Mouse (Mus musculus) urinary bladder, adult 18-20 months (tissue): ENCODE data around the gene Efcab9.

Experiments used
- DNase-seq, 2 experiments: peaks; one replicate each; pipeline ENCODE4 v3.0.0; 2022; ENCODE audit warnings: low spot score in 2 of 2, mixed read lengths in 2 of 2

The Efcab9 gene

GRCm38 (mm10) chr11:32498757-32499535 lies 32.9 kb downstream of the Efcab9 start:
- DNase-seq, result no peak

DNA sequence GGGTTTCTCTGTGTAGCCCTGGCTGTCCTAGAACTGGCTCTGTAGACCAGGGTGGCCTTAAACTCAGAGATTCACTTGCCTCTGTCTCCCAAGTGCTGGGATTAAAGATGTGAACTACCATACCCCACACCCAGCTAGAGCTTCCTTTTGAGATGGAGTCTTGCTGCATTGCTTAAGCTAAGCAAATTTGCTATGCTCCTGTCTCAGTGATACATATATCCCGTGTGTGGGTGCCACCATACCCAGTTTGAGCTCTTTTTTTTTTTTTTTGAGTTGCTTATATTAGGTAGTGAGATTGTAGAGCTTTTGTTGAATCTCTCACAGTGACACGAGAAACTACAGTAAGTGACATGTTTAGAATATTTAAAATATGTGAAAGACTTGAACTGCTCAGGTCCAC lies 36.6 kb downstream of the Efcab9 start:
- DNase-seq, result no peak

- DNase-seq, result no peak
Measured at GRCm38 (mm10) chr11:32493312-32493711, 38.6 kb downstream of the Efcab9 start.

DNA sequence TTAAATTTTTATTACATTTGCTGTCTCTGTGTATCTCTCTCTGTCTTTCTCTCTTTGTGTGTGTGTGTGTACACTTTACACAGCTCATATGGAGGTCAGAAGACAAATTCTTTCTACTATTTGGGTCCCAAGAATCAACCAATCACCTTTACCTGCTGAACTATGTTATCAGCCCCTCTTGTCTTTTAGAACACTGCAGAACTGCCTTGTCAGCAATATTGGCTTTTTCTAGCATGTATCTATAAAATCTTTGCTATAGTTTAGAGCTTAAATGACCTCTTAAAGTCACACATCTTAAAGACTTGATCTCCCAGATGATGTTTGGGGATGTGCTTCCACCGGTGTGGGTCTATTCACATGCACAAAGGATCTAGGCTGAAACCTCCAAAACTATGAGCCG lies 40.8 kb downstream of the Efcab9 start:
- no peak for DNase-seq

DNA sequence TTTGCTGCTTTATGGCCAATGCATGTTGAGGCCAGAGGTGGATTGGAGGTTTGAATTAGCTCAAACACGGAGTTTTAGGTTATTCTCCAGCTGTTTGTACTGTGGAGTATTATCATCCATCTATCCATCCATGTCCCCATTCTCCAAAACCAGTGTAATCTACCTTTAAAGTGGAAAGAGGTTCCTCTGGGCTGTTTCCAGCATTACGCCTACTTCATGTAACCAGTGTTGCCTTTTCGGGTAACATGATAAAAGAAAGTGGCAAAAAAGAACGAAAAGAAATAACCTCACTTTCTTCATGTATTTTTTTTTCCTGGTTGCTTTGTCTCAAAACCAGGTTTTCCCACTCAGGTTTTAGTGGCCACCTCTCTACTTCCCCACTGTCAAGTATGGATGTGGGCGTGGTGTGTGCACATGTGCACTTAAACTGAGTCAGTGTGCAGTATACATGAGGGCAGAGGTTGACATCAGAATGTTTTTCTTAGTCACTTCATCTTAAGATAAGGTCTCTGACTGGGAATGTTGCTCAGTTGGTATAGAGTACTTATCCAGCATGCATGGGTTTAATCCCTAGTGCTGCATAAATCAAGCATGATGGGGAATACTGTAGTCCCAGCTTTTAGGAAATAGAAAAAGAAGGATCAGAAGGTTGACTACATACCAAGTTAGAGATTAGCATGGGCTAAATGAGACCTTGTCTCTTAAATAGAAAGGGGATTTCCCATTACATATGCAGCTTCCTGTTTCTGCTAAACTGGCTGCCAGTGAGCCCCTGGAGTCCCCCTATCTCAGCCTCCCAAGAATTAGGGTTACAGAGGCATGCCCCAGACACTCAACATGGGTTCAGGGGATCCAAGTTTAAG lies 42.8 kb downstream of the Efcab9 start:
- no peak for DNase-seq

- DNase-seq, result no peak
Measured at GRCm38 (mm10) chr11:32488344-32488743, 43.5 kb downstream of the Efcab9 start.

DNA sequence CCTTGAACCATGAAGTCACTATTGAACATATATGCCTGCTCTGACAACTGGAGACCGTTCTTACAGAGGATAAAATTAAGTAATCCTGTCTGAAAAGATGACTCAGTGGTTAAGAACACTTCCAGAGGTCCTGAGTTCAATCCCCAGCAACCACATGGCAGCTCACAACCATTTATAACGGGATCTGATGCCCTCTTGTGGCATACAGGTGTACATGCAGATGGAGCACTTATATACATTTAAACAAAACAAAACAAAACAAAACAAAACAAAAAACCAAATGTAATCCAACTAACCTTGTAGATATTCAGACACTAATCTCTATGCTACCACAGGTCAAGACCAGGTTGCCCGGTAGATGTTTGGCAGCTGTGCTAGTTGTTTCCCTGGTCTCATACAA lies 44.4 kb downstream of the Efcab9 start:
- no peak for DNase-seq

DNA sequence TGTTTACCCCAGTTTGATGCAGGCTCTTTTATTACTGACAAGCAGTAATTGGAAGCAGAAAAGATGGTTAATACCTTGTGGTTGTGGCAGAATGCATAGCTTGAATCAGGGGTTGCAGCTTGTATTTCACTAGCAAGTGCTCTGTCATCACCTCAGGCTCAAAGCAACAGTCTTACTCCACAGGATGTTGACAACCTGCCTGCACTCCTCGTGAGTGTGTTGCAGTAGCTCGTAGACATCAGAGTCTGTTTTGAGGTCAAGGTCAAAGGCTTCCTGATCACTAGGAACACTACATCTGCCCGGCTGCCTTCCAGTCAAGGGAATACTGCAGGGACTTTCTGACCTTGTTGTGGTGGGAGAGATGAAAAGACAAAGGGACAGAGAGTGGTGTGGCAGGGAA lies 45.3 kb downstream of the Efcab9 start:
- DNase-seq, result no peak

DNA sequence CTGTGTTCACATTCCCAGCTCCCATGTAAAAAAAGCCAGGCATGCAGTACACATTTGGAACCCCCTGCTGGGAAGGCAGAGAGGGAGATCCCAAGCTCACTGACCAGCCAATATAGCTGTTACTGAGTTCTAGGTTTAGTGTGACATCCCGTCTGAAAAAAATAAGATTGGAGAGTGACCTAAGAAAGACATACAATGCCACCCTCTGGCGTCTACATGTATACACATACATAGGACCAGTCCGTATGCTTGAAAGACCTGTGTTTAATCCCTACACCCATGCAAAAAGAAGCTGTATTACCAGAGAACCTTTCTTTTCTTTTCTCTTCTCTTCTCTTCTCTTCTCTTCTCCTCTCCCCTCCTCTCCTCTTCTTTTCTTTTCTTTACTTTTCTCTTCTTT lies 46.6 kb downstream of the Efcab9 start:
- DNase-seq, result no peak

DNA sequence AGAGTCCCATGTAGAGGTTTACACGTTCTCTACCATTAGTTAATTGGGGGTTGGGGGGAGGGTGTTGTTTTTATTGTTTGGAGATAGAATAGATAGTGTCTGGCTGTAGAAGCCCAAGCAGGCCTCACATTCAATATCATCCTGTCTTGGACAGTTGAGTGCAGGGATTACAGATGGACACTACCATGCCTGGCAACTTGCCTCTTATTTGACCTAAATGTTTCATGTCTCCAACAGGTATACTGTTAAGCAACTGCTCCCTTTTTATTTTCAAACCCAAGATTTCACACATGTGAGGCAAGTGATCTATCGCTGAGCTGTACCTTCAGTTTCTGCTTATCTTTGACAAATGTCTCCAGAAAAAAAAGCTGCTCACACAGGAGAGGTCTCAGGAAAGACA lies 50.4 kb downstream of the Efcab9 start:
- no peak for DNase-seq

DNA sequence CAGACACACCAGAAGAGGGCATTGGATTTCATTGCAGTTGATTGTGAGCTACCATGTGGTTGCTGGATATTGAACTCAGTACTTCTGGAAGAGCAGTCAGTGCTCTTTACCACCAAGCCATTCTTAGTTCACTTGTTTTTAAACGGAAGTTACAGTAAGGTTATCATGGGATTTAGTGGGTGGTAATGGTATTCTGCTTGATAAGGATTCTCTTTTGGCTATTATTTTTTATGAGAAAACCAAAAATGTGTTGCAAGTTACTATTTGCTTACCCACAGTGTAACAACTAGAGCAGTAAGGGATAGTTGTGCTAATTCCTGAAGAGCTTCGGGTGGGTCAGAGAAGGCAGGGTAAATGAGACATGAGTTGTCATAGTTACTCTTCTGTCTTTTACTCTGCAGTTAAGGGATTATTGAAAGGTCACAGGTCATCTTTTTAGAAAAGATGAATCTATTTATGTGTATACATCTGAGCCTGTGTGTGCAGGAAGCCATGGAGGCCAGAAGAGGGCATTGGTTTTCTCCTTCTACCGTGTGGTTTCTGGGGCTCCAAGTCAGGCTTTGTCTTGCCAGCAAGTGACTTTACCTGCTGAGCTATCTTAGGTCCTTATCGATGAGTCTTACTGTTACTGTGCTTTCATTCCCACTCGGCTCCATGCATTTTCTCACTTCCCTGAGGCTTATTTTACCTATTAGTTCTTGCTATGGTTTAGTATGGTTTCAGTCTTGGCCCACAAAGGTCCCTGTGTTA lies 56.2 kb downstream of the Efcab9 start:
- no peak for DNase-seq

DNA sequence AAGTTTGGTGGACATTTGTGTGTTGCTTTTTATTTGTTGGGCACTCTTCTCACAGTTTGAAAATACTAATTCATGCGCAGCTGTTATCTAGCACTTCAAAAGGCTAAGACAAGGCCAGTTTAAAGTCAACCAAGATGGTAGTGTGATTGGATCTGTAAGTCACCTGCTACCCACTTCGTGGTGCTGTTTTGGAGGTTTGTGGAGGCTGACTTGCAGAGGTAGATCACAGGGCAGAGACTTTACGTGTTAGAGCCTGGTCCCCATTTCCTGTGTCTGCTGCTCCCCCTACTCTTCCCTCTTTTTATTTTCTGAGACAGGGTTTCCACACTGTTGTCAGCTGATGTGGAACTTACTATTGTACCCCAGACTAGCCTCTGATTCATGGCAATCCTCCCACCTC lies 57.2 kb downstream of the Efcab9 start:
- no peak for DNase-seq
